Mouse (Mus musculus): ENCODE results near the gene Olfr1277. TPM values are rescaled to one million over a fixed set of nuclear protein-coding genes. Genes with fewer than 3 reads are reported as not detected.

Gene Olfr1277
- 0.09 and 0.32 TPM in 2 replicates for total RNA-seq (2012; rRNA removed)

DNA sequence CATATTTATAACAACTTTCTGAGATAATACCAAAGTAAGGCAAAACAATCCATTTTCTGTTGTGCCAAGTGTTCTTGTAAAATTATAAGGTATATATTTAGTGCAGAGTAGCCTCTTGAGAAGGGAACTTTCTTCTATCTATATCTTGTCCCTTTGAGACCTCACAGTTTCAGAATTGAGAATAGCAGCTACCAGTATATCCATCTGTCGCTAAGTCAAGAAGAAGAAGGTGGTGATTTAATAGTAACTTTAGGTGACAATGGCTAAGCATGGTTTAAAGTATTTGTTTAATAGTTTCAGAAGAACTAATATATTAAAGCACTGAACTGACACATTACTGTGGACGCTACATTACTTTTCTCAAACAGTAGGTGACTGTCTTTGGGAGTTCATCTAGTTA lies at the start of gene Olfr1277:
Gene Olfr1277 (minus strand): TSS at position 101 of the 400 bp plus-strand sequence.
- Histone ChIP-seq H3K4me3 (ENCODE audit: insufficient read depth in 1 of 2, low read depth in 1 of 2, low read length in 2 of 2, poor library complexity in 1 of 2, severe bottlenecking in 1 of 2) (no peak within 1 kb of the TSS), H3K9me3 (ENCODE audit: control insufficient read depth, insufficient read depth, low read depth, low read length) (no peaks in the 10 kb centered on the region), H3K4me1 (ENCODE audit: control insufficient read depth in 2 of 2, insufficient read depth in 2 of 2, low read length in 2 of 2, poor library complexity in 1 of 2) (no peaks in the 10 kb centered on the region), H3K9ac (ENCODE audit: insufficient read depth, low read depth, low read length, poor library complexity, severe bottlenecking) (no peak within 1 kb of the TSS), H3K36me3 (ENCODE audit: control insufficient read depth, insufficient read depth, low read length, poor library complexity, severe bottlenecking) (no peaks in the 10 kb centered on the region), H3K27ac (ENCODE audit: insufficient read depth, low read depth, low read length, poor library complexity, severe bottlenecking) (no peak within 1 kb of the TSS)
- no peak for DNase-seq (ENCODE audit: low read depth, low spot score)
- TF ChIP-seq MAFK (IDR thresholded peaks at IDR 0.05; ENCODE audit: insufficient read depth, low read depth, low read length) = no peak
- TF ChIP-seq CHD2 (IDR thresholded peaks at IDR 0.05; ENCODE audit: low read depth, low read length) = no peak
- TF ChIP-seq HCFC1 (IDR thresholded peaks at IDR 0.05; ENCODE audit: borderline replicate concordance, insufficient read depth, low read length) = no peak
- no peak for TF ChIP-seq ZC3H11A (IDR thresholded peaks at IDR 0.05; ENCODE audit: borderline replicate concordance, low read depth, low read length)
- no peak for TF ChIP-seq ZNF384 (IDR thresholded peaks at IDR 0.05; ENCODE audit: low read depth, low read length)
- in situ Hi-C loops (cut with MboI; ENCODE audit: low sequenced_read_pairs in 2 of 2, unreplicated experiment in 2 of 2) = no loop called here

DNA sequence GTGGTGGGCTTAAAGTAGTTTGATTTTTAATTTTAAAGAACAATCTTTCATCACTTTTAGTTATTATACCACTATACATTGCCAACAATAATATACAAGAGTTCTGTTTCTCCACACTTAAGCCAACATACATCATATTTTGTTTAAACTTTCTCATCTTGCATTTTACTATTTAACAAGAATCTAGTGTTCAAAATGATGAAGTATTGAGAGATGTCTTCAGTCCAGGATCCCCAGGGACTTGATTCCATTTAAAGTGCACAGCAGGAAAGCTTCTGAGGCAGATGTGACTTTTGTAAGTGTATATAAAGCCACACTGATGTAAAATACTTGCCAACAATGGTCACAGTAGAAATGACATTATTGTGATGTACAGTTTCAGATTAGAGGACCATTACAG lies 39.8 kb upstream of the Olfr1277 start, which contains the start of gene Olfr1280:
Gene Olfr1280 (plus strand): TSS at position 301 of the 400 bp plus-strand sequence.
- TF ChIP-seq MAFK (IDR thresholded peaks at IDR 0.05; ENCODE audit: insufficient read depth, low read depth, low read length) (no peak), CHD2 (IDR thresholded peaks at IDR 0.05; ENCODE audit: low read depth, low read length) (no peak), ZC3H11A (IDR thresholded peaks at IDR 0.05; ENCODE audit: borderline replicate concordance, low read depth, low read length) (no peak)
- Histone ChIP-seq H3K27ac (ENCODE audit: insufficient read depth, low read depth, low read length, poor library complexity, severe bottlenecking) (no peak within 1 kb of the TSS), H3K9me3 (ENCODE audit: control insufficient read depth, insufficient read depth, low read depth, low read length) (no peaks in the 10 kb centered on the region), H3K4me1 (ENCODE audit: control insufficient read depth in 2 of 2, insufficient read depth in 2 of 2, low read length in 2 of 2, poor library complexity in 1 of 2) (no peaks in the 10 kb centered on the region), H3K36me3 (ENCODE audit: control insufficient read depth, insufficient read depth, low read length, poor library complexity, severe bottlenecking) (no peaks in the 10 kb centered on the region), H3K4me3 (ENCODE audit: insufficient read depth in 1 of 2, low read depth in 1 of 2, low read length in 2 of 2, poor library complexity in 1 of 2, severe bottlenecking in 1 of 2) (no peak within 1 kb of the TSS), H3K9ac (ENCODE audit: insufficient read depth, low read depth, low read length, poor library complexity, severe bottlenecking) (no peak within 1 kb of the TSS)
- DNase-seq (ENCODE audit: low read depth, low spot score) = no peak
- in situ Hi-C loops (cut with MboI; ENCODE audit: low sequenced_read_pairs in 2 of 2, unreplicated experiment in 2 of 2) = no loop called here

DNA sequence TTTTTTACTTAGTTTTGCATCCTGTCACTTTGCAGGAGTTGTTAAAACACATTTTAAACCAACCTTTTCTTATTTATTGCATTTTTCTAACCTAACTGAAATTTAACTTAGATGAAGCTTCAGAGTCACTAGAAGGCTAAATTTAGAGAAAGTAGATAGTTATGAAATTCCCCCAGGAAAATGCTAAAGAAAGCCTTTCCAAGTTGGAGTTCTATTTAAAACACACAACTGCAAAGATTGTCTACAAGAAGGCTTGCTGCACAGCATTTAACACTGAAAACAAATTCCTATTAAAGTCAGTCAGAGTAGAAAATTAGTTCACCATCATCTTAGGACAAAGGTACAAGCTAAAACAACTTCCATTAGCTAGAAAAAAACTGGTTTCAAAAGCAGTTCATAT lies 26.5 kb upstream of the Olfr1277 start, which contains the start of gene Olfr1279:
Gene Olfr1279 (plus strand): TSS at position 262 of the 400 bp plus-strand sequence.
- Histone ChIP-seq H3K36me3 (ENCODE audit: control insufficient read depth, insufficient read depth, low read length, poor library complexity, severe bottlenecking) (no peaks in the 10 kb centered on the region), H3K4me3 (ENCODE audit: insufficient read depth in 1 of 2, low read depth in 1 of 2, low read length in 2 of 2, poor library complexity in 1 of 2, severe bottlenecking in 1 of 2) (no peak within 1 kb of the TSS), H3K27ac (ENCODE audit: insufficient read depth, low read depth, low read length, poor library complexity, severe bottlenecking) (no peak within 1 kb of the TSS), H3K4me1 (ENCODE audit: control insufficient read depth in 2 of 2, insufficient read depth in 2 of 2, low read length in 2 of 2, poor library complexity in 1 of 2) (no peaks in the 10 kb centered on the region), H3K9me3 (ENCODE audit: control insufficient read depth, insufficient read depth, low read depth, low read length) (no peaks in the 10 kb centered on the region), H3K9ac (ENCODE audit: insufficient read depth, low read depth, low read length, poor library complexity, severe bottlenecking) (no peak within 1 kb of the TSS)
- DNase-seq (ENCODE audit: low read depth, low spot score) = no peak
- TF ChIP-seq HCFC1 (IDR thresholded peaks at IDR 0.05; ENCODE audit: borderline replicate concordance, insufficient read depth, low read length) = no peak
- no peak for TF ChIP-seq CHD2 (IDR thresholded peaks at IDR 0.05; ENCODE audit: low read depth, low read length)
- TF ChIP-seq MAFK (IDR thresholded peaks at IDR 0.05; ENCODE audit: insufficient read depth, low read depth, low read length) = no peak
- no peak for TF ChIP-seq ZC3H11A (IDR thresholded peaks at IDR 0.05; ENCODE audit: borderline replicate concordance, low read depth, low read length)
- no peak for TF ChIP-seq ZNF384 (IDR thresholded peaks at IDR 0.05; ENCODE audit: low read depth, low read length)
- in situ Hi-C loops (cut with MboI; ENCODE audit: low sequenced_read_pairs in 2 of 2, unreplicated experiment in 2 of 2) = no loop called here

DNA sequence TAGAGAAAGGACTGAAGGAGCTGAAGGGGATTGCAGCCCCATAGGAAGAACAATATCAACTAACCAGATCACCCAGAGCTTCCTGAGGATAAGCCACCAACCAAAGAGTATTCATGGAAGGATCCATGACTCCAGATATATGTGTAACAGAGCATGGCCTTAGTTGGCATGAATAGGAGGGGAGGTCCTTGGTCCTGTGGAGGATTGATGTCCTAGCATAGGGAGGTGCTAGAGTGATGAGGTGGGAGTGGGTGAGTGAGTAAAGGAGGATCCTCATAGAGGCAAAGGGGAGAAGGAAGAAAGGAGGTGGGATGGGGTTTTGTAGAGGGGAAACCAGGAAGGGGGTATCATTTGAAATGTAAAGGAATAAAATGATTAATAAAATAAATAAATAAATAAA lies 24.6 kb upstream of the Olfr1277 start:
- in situ Hi-C loops (cut with MboI; ENCODE audit: low sequenced_read_pairs in 2 of 2, unreplicated experiment in 2 of 2) = no loop called here
- TF ChIP-seq MAFK (IDR thresholded peaks at IDR 0.05; ENCODE audit: insufficient read depth, low read depth, low read length) = no peak
- no peak for TF ChIP-seq ZC3H11A (IDR thresholded peaks at IDR 0.05; ENCODE audit: borderline replicate concordance, low read depth, low read length)
- TF ChIP-seq CHD2 (IDR thresholded peaks at IDR 0.05; ENCODE audit: low read depth, low read length) = no peak
- TF ChIP-seq HCFC1 (IDR thresholded peaks at IDR 0.05; ENCODE audit: borderline replicate concordance, insufficient read depth, low read length) = no peak
- TF ChIP-seq ZNF384 (IDR thresholded peaks at IDR 0.05; ENCODE audit: low read depth, low read length) = no peak
- no peak for DNase-seq (ENCODE audit: low read depth, low spot score)

DNA sequence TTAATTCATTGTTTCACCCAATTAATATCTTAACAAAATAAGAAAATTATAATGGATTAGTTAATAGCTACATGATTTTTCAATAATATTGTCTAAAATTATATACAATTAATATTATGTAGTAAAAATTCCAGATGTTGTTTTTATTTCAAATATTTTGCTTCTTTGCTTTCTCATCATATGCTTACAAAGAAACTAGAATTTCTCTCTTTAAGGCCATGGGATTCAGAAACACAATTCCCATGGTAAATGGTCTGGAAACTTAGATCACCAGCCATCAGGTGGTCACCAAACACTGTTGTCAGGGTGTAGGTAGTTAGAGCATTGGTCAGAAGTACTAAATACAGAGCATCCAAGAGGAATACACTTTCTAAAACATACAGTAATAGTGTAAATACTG lies 15.9 kb upstream of the Olfr1277 start, which contains the start of gene Olfr1278:
Gene Olfr1278 (plus strand): TSS at position 301 of the 400 bp plus-strand sequence.
- H3K9ac ChIP-seq (ENCODE audit: insufficient read depth, low read depth, low read length, poor library complexity, severe bottlenecking) = no peak within 1 kb of the TSS
- H3K4me3 ChIP-seq (ENCODE audit: insufficient read depth in 1 of 2, low read depth in 1 of 2, low read length in 2 of 2, poor library complexity in 1 of 2, severe bottlenecking in 1 of 2) = no peak within 1 kb of the TSS
- in situ Hi-C loops (cut with MboI; ENCODE audit: low sequenced_read_pairs in 2 of 2, unreplicated experiment in 2 of 2) = no loop called here
- no peaks in the 10 kb centered on the region for H3K4me1 ChIP-seq (ENCODE audit: control insufficient read depth in 2 of 2, insufficient read depth in 2 of 2, low read length in 2 of 2, poor library complexity in 1 of 2)
- no peaks in the 10 kb centered on the region for H3K36me3 ChIP-seq (ENCODE audit: control insufficient read depth, insufficient read depth, low read length, poor library complexity, severe bottlenecking)
- no peak for DNase-seq (ENCODE audit: low read depth, low spot score)
- TF ChIP-seq ZNF384 (IDR thresholded peaks at IDR 0.05; ENCODE audit: low read depth, low read length) = no peak
- TF ChIP-seq MAFK (IDR thresholded peaks at IDR 0.05; ENCODE audit: insufficient read depth, low read depth, low read length) = no peak
- no peak for TF ChIP-seq HCFC1 (IDR thresholded peaks at IDR 0.05; ENCODE audit: borderline replicate concordance, insufficient read depth, low read length)
- TF ChIP-seq ZC3H11A (IDR thresholded peaks at IDR 0.05; ENCODE audit: borderline replicate concordance, low read depth, low read length) = no peak
- no peak for TF ChIP-seq CHD2 (IDR thresholded peaks at IDR 0.05; ENCODE audit: low read depth, low read length)
- no peak within 1 kb of the TSS for H3K27ac ChIP-seq (ENCODE audit: insufficient read depth, low read depth, low read length, poor library complexity, severe bottlenecking)
- H3K9me3 ChIP-seq (ENCODE audit: control insufficient read depth, insufficient read depth, low read depth, low read length) = no peaks in the 10 kb centered on the region

More for the DNA sequence above, 24.6 kb upstream of the Olfr1277 start:
- H3K36me3 ChIP-seq (ENCODE audit: control insufficient read depth, insufficient read depth, low read length, poor library complexity, severe bottlenecking) = no peaks in the 10 kb centered on the region
- H3K9ac ChIP-seq (ENCODE audit: insufficient read depth, low read depth, low read length, poor library complexity, severe bottlenecking) = no peak overlapping the region
- H3K27ac ChIP-seq (ENCODE audit: insufficient read depth, low read depth, low read length, poor library complexity, severe bottlenecking) = no peak overlapping the region
- no peak overlapping the region for H3K4me3 ChIP-seq (ENCODE audit: insufficient read depth in 1 of 2, low read depth in 1 of 2, low read length in 2 of 2, poor library complexity in 1 of 2, severe bottlenecking in 1 of 2)
- H3K9me3 ChIP-seq (ENCODE audit: control insufficient read depth, insufficient read depth, low read depth, low read length) = no peaks in the 10 kb centered on the region
- H3K4me1 ChIP-seq (ENCODE audit: control insufficient read depth in 2 of 2, insufficient read depth in 2 of 2, low read length in 2 of 2, poor library complexity in 1 of 2) = no peaks in the 10 kb centered on the region

Measured in ES-E14 (cell line).